In the genomic region with DNA sequence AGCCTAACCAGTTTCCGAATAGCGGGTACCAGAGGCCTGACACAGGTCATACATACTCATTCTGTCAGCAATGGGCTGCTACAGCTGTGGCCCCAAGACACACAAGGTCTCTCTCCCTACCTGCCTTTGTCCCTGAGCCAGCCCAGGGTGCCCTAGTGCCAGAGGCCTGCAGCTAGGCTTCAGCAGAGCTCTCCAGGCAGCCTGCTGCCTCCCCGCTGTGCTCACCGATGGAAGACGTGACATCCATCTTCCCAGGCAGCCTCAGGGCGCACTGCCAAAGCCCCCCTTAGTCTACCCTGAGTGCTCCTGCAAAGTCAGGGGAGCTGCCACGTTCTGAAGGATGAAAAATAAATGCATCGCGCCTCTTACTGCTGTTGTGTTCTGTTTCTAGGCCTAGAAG, we compare ENCODE assay signal across 16 mouse cellular contexts. TPM values are rescaled to one million over a fixed set of nuclear protein-coding genes. Genes with fewer than 3 reads are reported as not detected.
A peak's percentile ranks its signal among the peaks of the same experiment; 100 is the strongest.
DNase-seq lines count a peak whose midpoint lies in the region; ATAC-seq lines count a peak whose summit lies in the region.
"Had no signal": no experiment of that assay in that cellular context is flagged by ENCODE, and none has a peak within 500 bp of the region (broad histone marks: within the 10 kb centered on the region; RNA-seq: fewer than 3 reads in every experiment).

No protein-coding gene starts in this region.

- WGBS in hindbrain, embryonic 11.5 days, result 43% methylated on average over 9 of the region's 9 CpGs
- 47% methylated on average over 9 of the region's 9 CpGs for WGBS in hindbrain, embryonic 10.5 days
- 37% methylated on average over 9 of the region's 9 CpGs for WGBS in hindbrain, embryonic 12.5 days
- WGBS in midbrain, embryonic 16.5 days, result 37% methylated on average over 9 of the region's 9 CpGs

- H3K4me1 ChIP-seq in hindbrain, embryonic 11.5 days (replicated peaks; ENCODE audit: control insufficient read depth, insufficient read depth, low read length), result no peaks in the 10 kb centered on the region
- H3K4me1 ChIP-seq in hindbrain, embryonic 10.5 days (replicated peaks), result peaks cover 7% of the 10 kb centered on the region
- peaks cover 14% of the 10 kb centered on the region for H3K4me1 ChIP-seq in hindbrain, embryonic 12.5 days
- 0 out of 2 replicates have a peak, but pooled peaks cover 4% of the 10 kb centered on the region for H3K4me1 ChIP-seq in midbrain, embryonic 16.5 days (ENCODE audit: control insufficient read depth, insufficient read depth, low read length)

- H3K27me3 ChIP-seq in hindbrain, embryonic 11.5 days (ENCODE audit: control insufficient read depth, insufficient read depth, low read length), result no peaks in the 10 kb centered on the region
- H3K27me3 ChIP-seq in hindbrain, embryonic 10.5 days (ENCODE audit: insufficient read depth, poor library complexity, severe bottlenecking), result no peaks in the 10 kb centered on the region
- H3K27me3 ChIP-seq in hindbrain, embryonic 12.5 days, result no peaks in the 10 kb centered on the region
- H3K27me3 ChIP-seq in midbrain, embryonic 16.5 days (ENCODE audit: control insufficient read depth, insufficient read depth, low read depth, low read length), result no peaks in the 10 kb centered on the region

- DNase-seq in hindbrain, embryonic 11.5 days (ENCODE audit: low spot score), result peak; percentile 14
- no peak for DNase-seq in hindbrain, embryonic 10.5 days (ENCODE audit: low spot score)
- DNase-seq in adrenal gland, postnatal 14 days, result peak; percentile 72
- no peak for DNase-seq in thymus, postnatal 36 days
- no peak for DNase-seq in frontal cortex, postnatal 25 days (ENCODE audit: low spot score in 2 of 2)
- DNase-seq: cerebellum, adult 11 months; kidney, adult 8-10 months; lung, embryonic 14.5 days; spleen, adult 18-20 months; thymus, adult 2 months had no signal

- no peak overlapping the region; the same call in 1 of the 2 replicates for H3K27ac ChIP-seq in hindbrain, embryonic 11.5 days (ENCODE audit: low read depth, low read length)
- H3K27ac ChIP-seq in hindbrain, embryonic 10.5 days, result no peak overlapping the region
- peak overlapping the region; percentile 76 for H3K27ac ChIP-seq in hindbrain, embryonic 12.5 days
- peak overlapping the region; percentile 23 for H3K27ac ChIP-seq in midbrain, embryonic 16.5 days (ENCODE audit: low read length)
- H3K27ac ChIP-seq: limb, embryonic 13.5 days had no signal

- no peaks in the 10 kb centered on the region for H3K9me3 ChIP-seq in hindbrain, embryonic 11.5 days (ENCODE audit: control insufficient read depth, low read length)
- no peaks in the 10 kb centered on the region for H3K9me3 ChIP-seq in hindbrain, embryonic 10.5 days
- no peaks in the 10 kb centered on the region for H3K9me3 ChIP-seq in hindbrain, embryonic 12.5 days (replicated peaks)
- H3K9me3 ChIP-seq in midbrain, embryonic 16.5 days (replicated peaks; ENCODE audit: control insufficient read depth, low read length, poor library complexity, severe bottlenecking), result no peaks in the 10 kb centered on the region
- H3K9me3 ChIP-seq: limb, embryonic 13.5 days had no signal

- no peaks in the 10 kb centered on the region for H3K36me3 ChIP-seq in hindbrain, embryonic 11.5 days (ENCODE audit: control insufficient read depth, insufficient read depth, low read length)
- H3K36me3 ChIP-seq in hindbrain, embryonic 10.5 days, result peaks cover under 1% of the 10 kb centered on the region; the same call in 1 of the 2 replicates
- H3K36me3 ChIP-seq in hindbrain, embryonic 12.5 days, result no peaks in the 10 kb centered on the region
- H3K36me3 ChIP-seq in midbrain, embryonic 16.5 days (ENCODE audit: control insufficient read depth, insufficient read depth, low read length), result no peaks in the 10 kb centered on the region

- 0 out of 2 replicates have a peak overlapping the region, but pooled peaks have one; percentile 5 for H3K9ac ChIP-seq in hindbrain, embryonic 11.5 days (ENCODE audit: low read depth, low read length)
- H3K9ac ChIP-seq in hindbrain, embryonic 12.5 days, result 0 out of 2 replicates have a peak overlapping the region, but pooled peaks have one; percentile 15
- peak overlapping the region; percentile 18; the same call in 1 of the 2 replicates for H3K9ac ChIP-seq in midbrain, embryonic 16.5 days (ENCODE audit: low read depth, low read length)
- H3K9ac ChIP-seq: limb, embryonic 13.5 days; lung, embryonic 14.5 days had no signal

- H3K4me2 ChIP-seq in hindbrain, embryonic 11.5 days (replicated peaks; ENCODE audit: low read depth, low read length), result no peak overlapping the region
- H3K4me2 ChIP-seq in hindbrain, embryonic 12.5 days (replicated peaks), result no peak overlapping the region
- no peak overlapping the region for H3K4me2 ChIP-seq in midbrain, embryonic 16.5 days (ENCODE audit: low read length)
- H3K4me2 ChIP-seq: limb, embryonic 13.5 days; lung, embryonic 14.5 days had no signal

- H3K4me3 ChIP-seq in hindbrain, embryonic 11.5 days (ENCODE audit: low read depth, low read length), result no peak overlapping the region
- H3K4me3 ChIP-seq in hindbrain, embryonic 10.5 days, result no peak overlapping the region
- H3K4me3 ChIP-seq in hindbrain, embryonic 12.5 days, result no peak overlapping the region
- no peak overlapping the region for H3K4me3 ChIP-seq in midbrain, embryonic 16.5 days (ENCODE audit: low read depth, low read length)
- H3K4me3 ChIP-seq: erythroblast, embryonic 14.5 days; limb, embryonic 13.5 days had no signal

- peak; percentile 54; the same call in 1 of the 2 replicates for ATAC-seq in hindbrain, embryonic 11.5 days (ENCODE audit: low FRiP score)
- ATAC-seq in hindbrain, embryonic 12.5 days (ENCODE audit: low FRiP score), result peak; percentile 87
- peak; percentile 52 for ATAC-seq in midbrain, embryonic 16.5 days
- no peak for ATAC-seq in inflammation-experienced regulatory T-cells, adult 6 months
- ATAC-seq: activated CD4-positive, CD25-positive, alpha-beta regulatory T cell, adult 4 months had no signal

RNA-seq across cellular contexts. Expression of a gene that starts 58.1 kb away (rescaled TPM):
- polyA plus RNA-seq in hindbrain, embryonic 11.5 days (2014; fragmentation: Nextera tagmentation; extraction: Ambion mirVana), result 18.0 and 21.8 TPM in 2 replicates
- 16.8 and 18.3 TPM in 2 replicates for polyA plus RNA-seq in hindbrain, embryonic 10.5 days (2016; fragmentation: Nextera tagmentation; extraction: Ambion mirVana)
- total RNA-seq in adrenal gland, postnatal 14 days (2021), result 24.6 and 27.9 TPM in 2 replicates
- 27.9 and 31.9 TPM in 2 replicates for polyA plus RNA-seq in hindbrain, embryonic 12.5 days (2016; fragmentation: Nextera tagmentation; extraction: Ambion mirVana)
- polyA plus RNA-seq in midbrain, embryonic 16.5 days (2015; fragmentation: Nextera tagmentation; extraction: Ambion mirVana), result 6.6 and 7.3 TPM in 2 replicates
- polyA plus RNA-seq in inflammation-experienced regulatory T-cells, adult 6 months (2017; shearing (Covaris generic)), result 1 to 10 TPM in 2 of 3 experiments, under 1 TPM in 1; 0.82 to 3.7 (median 3.4) TPM
- polyA plus RNA-seq: erythroblast, embryonic 14.5 days had no signal

Comparison
In these comparisons a context has a peak if more than half of its experiments do, and no peak if none do; other contexts are left out.
1. DNase-seq: peak in hindbrain, embryonic 11.5 days (single experiment) and adrenal gland, postnatal 14 days (single experiment); none in hindbrain, embryonic 10.5 days (single experiment), thymus, postnatal 36 days (0 of 2) and frontal cortex, postnatal 25 days (0 of 2).
2. H3K27ac ChIP-seq: peak in hindbrain, embryonic 12.5 days (single experiment) and midbrain, embryonic 16.5 days (single experiment); none in hindbrain, embryonic 11.5 days (single experiment) and hindbrain, embryonic 10.5 days (single experiment).
3. Peak in every context shown above with its lines, with median percentiles within 50 percentile points of each other: H3K9ac ChIP-seq.